Mouse (Mus musculus): ENCODE measurements around the gene Slco4a1.
A peak's percentile ranks its signal among the peaks of the same experiment; 100 is the strongest.

Slco4a1 gene

DNA sequence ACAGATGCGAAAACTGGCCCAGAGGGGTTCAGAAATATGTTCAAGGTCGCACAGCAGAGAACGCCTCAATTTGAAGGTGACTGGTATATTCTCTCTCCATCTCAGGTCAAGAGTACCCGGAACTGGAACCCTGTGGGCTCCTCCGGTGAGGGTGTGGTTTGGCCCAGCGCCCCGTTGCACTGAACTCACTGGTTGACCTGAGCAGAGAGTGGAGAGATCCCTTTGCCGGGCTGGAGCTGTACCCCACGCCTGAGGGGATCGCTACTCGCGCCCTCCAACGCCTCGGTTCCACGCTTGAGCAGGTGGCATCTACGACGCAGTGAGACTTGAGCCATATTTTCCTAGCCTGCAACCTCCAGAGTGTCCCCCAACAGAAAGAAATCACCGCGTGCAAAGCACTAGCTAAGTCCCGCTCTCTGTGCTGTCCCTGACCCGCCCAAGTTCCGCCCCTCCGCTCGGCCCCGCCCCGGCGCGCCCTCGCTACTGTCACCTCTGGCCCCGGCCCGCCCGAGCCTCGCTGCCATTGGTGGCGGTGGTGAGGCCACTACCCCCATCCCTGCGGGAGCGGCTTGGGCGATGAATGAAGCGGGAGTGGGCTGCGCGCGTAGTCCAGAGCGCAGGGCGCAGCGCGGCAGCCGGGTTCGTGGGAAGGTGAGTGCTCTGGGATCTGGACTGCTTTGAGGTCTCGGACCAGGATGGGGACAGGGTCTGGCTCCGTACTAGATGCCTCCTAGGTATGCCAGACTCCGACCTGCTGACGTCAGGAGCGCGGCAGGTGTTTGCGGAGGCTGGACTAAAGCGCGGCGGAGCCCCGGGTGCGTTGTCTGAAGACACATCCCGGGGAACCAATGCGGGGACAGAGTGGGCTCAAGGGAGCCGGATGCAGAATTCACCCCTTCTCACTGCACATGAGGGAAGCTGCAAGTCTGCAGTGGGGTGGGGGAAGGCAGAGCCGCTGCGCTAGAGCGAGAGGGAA is at the start of gene Slco4a1:
TSS of gene Slco4a1 (plus strand) at position 523 of the 976 bp plus-strand sequence.
- DNase-seq, result peak; percentile 86 to 91

DNA sequence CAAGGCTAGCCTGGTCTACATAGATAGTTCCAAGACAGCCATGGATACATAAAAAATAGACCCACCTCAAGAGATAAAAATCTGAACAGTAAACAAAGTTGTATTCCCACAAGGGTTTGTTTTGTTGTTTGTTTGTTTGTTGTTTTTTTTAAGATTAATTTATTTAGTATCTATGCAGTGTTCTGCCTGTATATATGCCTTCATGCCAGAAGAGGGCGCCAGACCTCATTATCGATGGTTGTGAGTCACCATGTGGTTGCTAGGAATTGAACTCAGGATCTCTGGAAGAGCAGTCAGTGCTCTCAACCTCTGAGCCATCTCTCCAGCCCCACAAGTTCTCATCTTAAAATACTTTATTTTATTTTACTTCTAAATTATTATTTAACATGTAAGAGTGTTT is 47.6 kb upstream of the Slco4a1 start:
- no peak for DNase-seq

DNA sequence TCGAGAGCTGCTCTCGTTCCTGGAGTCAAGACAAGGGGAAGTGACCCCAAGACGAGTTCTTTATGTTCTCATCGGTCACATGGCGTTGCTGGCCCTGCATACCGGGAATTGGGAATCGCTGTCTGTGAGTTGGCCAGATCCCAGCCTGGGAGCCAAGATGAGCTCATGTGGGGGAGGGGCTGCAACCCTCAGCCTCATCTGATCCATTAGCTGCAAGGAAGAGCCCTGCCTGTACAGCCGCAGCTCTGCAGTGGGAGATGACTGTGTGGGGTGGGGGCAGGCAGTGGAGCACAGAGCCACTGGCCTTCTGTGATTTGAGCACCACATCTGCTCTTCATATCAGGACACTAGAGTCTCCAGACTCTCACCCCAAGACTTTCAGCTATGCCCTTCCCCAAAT is 45.6 kb upstream of the Slco4a1 start:
- no peak for DNase-seq

DNA sequence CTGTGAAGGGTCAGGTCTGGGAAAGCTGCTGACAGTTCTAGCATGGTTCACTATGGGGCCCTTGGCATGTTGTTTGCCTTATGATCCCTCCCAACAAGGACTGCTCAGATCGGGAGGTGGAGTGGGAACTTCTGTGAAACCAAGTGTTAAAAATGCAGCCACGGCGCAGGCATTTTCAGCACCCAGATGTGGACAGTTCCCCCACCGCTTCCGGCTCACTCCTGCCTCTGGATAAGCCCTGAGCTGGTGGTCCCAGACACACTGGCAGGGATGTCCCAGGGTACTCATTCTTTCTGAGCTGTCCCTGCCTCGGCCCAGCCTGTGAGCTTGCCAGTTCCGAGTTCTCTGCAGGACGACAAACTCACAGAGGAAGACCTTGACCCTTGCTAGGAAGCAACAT is 45.0 kb upstream of the Slco4a1 start:
- DNase-seq, result peak; percentile 66 to 68

DNA sequence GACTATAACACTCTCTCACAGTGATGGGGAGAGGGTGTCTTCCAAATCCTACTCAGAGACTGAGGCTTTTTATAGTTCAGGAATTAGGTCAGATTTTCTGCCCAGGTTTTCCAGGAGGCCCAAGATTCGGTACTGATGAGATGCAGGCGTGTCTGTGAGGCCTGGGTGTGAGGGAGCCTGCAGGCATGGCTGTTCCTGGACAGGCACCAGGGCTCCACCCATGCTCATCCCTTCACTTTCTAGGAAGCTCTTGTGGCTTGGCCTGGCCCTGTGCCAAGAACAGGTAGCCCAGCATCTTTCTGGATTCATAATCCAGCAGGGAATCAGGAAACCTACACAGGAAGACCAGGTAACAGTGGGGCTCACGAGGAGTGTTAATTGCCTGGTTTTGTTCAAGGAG is 40.4 kb upstream of the Slco4a1 start:
- no peak for DNase-seq

DNA sequence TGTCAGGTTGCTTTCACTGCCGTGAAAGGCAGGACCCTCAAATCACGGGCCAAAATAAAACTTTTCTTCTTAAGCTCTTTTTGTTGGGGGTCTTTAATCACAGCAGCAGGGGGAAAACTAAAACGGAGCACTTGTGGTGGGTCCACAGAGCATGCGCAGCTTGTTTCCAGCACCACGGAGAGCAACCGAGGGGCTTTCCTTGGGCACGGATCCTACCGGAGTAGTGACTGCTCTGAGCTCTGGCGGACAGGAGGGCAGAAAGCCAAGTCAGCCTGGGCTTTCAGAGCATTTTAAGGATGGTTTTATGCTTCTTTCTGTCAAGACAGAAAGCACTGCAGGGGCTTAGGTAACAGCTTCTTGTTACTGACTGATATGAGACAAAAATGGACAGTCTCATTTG is 38.3 kb upstream of the Slco4a1 start:
- DNase-seq, result peak; percentile 83 to 84

DNA sequence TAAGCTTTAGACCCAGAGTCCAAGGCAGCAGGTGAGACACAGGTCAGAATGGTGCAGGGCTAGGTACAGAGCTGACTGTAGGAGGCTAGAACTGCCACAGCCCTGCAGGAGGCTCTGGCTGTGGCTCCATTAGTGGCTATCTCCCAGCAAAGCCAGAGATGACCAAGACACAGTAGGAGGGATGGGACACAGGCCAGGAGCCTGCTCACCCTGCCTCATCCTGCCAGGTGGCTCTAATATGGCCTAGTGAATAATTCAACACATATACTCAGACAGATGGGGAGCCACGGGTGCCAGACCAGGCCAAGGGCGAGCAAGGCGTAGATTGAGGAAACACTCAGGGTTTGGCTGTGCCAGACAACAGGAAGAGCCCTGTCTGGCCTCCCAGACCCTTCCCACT is 35.4 kb upstream of the Slco4a1 start:
- DNase-seq, result no peak

DNA sequence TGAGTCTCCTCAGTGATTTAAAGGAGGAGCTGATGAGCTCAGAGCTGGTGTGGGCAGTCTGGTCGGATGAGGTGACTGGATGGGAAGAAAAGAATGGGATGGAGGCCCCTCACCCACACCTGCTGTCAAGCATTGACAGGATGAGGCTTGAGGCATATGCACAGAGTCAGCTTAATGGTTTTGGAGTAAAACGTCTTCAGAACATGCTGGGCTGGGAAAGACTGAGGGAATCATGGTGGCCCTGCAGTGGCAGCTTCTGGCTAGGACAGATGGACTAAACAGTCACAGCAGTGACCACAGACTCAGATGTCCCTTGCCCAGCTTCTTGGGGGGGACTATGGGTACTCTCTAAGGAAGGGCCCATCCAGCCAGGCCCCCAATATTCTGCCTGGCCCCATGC is 30.9 kb upstream of the Slco4a1 start:
- DNase-seq, result no peak

DNA sequence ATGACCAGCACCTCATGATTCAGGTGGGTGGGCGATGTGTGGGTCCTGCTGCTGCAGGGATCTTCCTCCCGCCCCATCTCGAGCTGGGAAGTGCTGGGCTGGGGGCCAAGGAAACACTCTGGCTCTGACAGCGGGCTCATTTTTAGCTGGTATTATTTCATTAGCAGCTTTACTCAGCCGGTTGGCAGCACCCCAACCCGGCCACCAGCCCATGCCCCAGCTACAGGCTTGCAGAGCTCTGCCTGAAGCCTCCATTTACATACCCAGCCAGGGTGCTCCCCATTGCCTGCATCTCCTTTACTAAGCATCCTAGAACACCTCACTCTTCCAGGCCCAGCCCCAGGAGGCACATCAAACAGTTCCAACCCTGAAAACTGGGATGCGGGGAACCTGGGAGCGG is 29.0 kb upstream of the Slco4a1 start:
- DNase-seq, result no peak

DNA sequence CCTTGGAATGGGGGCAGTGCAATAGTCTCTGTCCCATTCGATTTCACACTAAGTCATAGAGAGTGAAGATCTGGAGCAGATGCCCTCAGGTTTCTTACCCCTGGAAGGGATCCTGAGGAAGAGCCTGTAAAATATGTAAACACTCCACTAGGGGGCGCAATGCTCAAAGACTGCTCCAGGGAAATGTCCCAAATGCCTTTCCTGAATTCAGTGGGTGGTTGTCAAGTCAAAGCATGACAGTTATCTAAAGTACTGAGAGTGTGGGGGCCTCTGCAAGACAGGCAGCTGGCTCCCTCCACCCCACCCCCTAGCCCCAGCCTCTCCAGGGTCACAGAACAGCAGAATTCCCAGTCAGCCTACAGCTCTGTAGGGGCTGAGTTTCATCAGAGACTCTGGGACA is 27.7 kb upstream of the Slco4a1 start:
- no peak for DNase-seq

DNA sequence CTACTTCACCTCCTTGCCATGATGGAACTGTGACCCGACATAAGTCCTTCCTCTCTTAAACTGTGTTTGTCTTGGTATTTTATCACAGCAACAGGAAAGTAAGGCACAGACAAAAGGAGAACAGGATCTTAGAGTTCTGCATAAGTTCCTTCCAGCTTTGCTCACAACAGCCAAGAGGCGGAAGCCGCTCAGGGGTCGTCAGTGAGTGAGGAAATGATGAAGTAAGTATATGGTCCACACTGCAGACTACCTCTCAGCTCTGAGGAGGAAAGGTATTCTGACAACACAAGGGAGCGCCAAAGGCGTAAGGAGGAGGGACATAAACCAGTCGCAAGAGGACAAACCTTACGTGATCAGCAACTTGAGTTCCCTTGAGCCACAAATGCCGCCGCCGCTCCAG is 25.4 kb upstream of the Slco4a1 start:
- no peak for DNase-seq

DNA sequence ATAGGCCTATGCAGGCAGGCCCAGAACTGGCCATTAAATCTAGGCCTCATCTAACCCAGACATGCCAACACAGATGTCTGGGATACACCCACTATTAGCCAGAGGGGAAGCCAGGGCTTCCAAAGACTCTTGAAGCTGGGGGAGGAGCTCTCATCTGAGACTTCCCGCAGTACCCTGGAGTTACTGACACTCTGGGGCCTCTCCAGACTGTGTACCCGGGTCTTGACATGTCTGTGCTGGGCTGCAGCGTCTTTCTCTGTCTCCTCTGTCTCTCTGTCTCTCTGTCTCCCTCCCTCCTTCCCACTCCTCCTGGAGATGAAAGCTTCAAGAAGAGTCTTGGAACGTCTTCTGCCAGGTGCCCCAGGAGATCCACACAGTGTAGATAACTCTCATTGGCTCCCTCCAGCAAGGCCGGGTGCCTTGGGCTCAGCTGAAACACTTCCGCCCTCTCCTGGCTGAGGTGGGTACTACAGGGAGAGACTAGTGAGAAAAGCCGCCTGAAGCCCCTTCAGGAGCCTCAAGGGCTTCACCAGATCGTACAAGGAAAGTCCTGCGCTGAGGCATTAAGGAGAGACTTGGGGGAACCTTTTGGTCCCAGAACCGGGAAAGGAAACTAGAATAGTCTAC is 23.9 kb upstream of the Slco4a1 start:
- peak; percentile 92 to 95 for DNase-seq

DNA sequence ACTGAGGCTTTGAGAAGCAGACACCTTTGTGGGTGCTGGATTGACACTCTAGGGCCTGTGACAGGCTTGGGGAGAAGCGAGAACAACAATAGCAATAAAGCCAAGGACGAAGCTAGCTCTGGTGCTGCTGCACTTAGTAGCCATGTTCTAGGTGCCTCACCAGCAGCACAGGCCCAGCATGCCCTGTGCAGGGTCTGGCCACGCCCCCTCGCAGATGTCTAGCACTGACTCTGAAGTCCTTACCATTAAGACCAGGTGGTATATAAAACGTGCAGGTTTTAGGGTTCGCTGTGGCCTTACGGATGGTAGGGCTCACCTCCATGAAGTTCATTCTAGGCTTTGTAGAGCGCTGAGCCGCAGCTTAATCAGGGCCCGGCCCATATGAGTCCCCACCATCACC is 23.3 kb upstream of the Slco4a1 start:
- DNase-seq, result no peak

DNA sequence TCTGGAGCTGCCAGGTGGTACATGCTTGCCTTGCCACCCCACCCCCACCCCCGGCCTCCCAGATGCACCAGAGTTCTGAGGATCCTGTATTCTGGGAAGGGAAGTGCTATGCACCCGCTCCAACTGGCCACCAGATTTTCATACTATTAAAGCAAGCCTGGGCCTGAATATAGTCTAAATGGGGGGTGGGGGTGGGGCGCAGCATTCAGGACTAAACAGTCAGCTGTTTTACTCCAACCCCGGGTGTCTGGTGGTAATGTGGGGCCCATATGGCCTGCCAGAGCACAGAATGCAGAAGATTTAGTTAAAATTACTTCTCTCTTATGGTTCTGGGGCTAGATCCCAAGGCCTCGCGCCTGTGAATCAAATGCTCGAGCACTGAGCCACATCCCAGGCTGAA is 22.7 kb upstream of the Slco4a1 start:
- DNase-seq, result no peak

DNA sequence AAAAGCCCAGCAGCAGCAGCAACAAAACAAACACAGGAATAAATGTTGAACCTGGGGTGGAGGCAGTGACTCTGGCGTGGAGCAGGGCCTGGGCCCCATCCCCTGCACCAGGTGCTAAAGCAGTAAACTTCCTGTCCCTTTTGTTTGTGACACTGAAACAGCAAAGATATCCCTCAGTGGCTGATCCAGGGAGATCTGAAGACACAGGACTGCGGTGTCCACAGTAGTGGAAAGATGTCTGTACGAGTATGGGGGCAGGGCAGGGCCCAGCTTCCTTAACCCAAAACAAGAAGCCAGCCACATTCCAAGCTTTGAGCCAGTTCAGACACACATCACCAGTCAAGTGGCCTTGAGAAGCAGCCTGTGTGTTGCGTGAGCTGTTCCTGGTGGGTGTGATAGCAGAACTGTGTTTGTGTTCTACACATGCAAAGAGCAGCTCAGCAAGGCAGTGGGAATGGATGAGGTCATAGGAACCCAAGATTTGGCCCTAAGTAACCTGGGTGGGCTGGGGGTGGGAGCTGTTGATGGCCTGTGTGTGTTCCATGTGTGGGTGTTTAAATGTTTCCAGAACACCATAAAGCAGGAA is 20.6 kb upstream of the Slco4a1 start:
- no peak for DNase-seq

DNA sequence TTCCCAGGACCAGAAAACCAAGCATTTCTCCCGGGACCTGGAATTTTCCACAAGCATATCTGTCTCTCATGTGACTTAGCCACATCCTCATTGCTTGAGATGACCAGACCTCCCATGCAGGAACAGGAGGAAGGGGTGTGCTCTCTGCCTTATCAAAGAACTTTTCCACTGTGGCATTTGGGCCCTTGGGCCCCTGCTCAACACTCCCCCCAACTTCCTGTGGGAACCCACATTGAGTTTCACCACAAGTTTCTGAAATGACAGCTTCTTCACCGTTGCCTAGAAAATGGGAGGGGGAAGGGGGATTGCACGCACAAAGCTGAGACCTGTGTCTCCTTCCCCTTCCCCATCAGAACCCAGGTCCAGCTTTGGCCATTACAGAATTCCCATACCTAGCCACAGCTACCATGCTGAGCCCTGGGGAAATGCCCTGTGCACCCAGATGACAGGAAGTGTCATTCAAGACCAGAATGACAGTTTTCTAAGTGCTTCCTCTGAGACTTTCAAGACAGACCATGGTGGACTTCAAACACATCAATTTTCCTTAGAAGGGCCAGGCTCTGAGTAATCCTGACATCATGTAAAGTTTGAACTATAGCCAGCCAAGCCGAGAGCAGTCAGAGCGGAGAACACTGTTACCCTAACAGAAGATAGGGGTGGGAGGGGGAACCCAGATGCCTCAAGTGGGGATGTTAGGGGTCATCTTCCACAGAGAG is 18.7 kb upstream of the Slco4a1 start:
- no peak for DNase-seq

DNA sequence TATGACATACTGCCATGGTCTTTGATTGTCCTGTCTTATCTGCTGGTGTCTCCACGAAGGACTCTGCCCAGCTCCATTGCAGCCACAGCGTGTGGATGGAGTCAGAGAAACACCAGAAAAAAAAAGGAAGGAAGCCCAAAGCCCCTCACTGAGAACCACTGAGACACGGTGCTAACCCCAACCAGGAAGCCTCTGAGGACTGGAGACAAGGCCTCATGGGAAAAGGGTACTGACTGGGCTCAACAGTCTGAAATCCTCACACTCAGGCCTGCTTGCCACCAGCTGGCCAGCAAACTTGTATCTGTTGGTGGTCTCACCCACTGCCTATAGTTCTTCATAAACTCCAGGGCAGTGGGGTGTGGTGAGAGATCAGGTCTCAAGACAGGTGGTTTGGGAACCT is 16.3 kb upstream of the Slco4a1 start:
- DNase-seq, result no peak

DNA sequence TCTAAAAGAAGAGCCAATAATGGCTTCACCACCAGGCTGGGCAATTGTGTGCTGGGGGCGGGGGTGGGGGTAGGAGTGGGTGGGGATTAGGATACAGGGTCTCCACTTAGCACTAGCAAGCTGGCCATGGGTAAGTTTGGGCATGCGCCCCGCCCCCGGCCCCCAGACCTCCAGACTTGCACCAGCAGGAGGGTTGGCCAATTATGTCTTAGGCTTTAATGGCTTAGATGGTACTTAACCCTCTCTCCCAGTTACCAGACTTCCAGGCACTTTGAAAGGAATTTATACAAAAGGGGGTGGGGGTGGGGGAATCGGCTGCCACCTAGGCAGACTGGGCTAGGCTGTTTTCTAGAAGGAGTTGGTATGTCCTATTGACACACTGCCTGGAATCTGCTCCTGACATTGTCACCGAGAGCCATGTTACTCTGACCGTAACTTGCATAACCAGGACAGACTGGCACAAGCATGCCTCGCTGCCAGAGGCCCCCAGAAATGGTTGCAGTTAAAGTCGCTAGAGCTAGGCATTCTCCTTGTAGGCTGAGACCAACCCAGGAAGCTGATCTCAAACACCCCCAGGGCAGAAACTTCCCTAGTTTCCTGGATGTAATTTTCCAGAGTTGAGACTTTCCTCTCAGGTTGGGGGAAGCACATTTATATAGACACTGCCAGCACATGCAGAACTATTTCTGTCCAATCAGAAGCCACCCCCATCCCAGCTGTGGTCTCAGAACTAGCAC is 15.3 kb upstream of the Slco4a1 start:
- DNase-seq, result peak in 1 of 2 experiments; percentile 44

DNA sequence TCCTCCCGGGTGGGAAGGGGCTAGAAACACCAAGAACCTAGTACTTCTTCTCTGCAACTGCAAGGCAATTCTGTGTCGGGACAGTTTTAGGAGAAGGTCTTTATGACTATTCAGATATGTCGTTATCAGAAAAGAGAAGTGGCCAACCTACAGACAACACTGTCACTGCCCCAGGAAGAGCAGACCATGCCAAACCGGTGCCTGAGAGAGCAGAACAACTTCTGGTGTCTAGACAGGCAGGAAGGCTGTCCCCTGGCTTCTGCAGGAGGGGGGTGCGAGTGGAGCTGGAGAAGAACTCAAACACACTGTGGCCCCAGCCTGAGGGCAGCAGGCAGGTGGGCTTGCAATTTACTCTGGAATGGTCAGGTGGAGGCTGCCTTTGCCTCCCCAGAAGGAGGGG is 14.0 kb upstream of the Slco4a1 start:
- DNase-seq, result peak in 1 of 2 experiments; percentile 23

DNA sequence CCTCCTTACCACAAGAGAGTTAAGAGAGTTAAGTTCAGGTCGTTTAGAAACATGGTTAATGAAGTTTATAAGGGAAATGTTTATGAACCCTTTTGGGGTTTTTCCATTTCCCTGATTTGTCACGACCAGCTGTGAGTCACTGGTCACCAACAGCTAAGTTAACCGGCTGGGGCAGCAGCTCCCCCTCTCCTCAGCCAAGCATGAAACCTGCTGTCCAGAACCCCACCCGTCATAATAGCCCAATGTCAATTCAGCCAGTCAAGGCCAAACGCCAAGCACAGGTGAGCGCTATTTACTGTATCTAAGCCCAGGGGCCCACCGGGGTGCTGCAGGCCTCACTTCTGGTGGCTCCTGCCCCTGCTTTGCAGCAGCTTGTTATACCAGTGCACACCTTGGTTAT is 12.2 kb upstream of the Slco4a1 start:
- DNase-seq, result peak in 1 of 2 experiments; percentile 41

DNA sequence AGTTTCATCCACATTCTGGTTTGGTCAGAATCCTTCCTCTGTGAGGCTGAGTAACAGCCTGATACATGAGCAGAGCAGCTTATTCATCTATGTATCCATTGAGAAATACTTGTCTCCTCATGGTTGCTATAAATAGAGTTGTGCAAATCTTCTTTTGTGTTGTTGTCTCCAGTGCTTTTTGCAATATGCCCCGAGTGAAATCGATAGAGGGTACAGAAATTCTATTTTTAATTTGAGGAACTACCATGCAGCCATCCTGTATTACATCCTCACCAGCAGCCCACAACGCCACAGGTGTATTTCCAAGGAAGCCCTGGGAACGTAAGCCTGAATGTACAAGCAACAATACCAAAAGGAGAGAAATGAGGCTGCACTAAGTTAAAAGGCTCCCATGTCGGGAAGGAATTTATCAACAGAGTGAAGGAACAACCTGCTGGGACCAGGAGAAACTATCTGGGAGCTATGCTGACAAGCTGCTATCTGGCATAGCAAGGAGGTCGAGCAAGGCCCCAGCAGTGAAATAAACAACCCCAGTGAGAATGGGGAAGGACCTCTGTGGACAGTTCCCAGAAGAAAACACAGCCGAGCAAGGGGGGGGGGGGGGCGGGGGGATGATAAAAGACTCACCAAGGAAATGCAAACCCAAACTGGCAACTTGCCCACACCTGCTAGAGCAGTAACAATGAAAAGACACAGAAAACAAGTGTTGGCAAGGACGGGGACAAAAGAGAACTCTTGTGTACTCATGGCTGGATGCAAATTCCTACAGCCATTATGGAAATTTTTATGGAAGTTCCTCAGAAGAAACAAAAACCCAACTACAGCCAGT is 10.9 kb upstream of the Slco4a1 start:
- DNase-seq, result no peak

DNA sequence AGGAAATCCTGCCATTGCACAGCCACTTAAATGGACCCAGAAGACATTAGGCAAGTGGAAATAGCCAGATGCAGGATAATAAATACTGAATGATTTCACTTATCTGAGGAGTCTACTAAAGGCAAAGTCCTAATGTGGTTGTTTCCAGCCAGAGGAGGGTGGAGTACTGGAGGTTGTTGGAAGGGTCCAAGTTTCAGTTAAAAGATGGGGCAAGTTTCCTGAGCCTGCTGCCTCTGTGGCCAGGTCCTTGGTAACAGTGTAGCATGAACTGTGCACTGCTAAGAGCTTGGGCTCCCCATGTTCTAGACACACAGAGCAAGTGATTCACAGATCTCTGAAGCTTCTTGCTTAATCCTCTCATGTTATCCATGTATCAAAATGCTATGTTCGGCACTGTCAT is 10.1 kb upstream of the Slco4a1 start:
- no peak for DNase-seq

Data from kidney, postnatal 4 days (tissue).